Mouse (Mus musculus): ENCODE measurements around the gene Arhgap15.

DNA sequence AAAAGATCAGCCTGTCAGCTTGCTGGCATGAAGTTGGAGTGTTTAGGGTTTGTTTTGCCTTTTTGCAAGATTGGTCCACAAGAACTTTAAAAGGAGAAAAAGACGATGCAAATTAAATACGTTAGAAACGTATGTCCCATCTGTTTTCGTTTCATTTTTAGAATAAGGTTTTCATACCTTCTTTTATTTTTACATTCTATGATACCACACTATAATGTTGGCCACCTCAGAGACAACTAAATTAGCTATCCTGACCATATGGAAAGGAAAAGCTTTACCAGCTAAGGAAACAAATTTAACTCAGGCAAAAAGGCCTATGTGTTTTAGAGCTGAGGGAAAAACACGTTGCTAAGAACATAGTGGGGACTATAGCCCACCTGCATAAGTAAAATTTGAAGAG is 264.8 kb downstream of the Arhgap15 start:
- no peak for TF ChIP-seq CTCF (IDR thresholded peaks at IDR 0.05; ENCODE audit: extremely low read depth, insufficient read depth, insufficient read length, insufficient replicate concordance)
- TF ChIP-seq POLR2A (IDR thresholded peaks at IDR 0.05; ENCODE audit: low read depth, low read length) = no peak
